Mouse (Mus musculus) kidney, embryonic 16.5 days (tissue): Measurements from ENCODE around the gene Nos2. TPM values are rescaled to one million over a fixed set of nuclear protein-coding genes. Genes with fewer than 3 reads are reported as not detected.
A peak's percentile ranks its signal among the peaks of the same experiment; 100 is the strongest.
"Not testable (repeated sequence)": the region's sequence is repeated elsewhere in the genome, so short reads cannot be mapped to it uniquely, and the experiment has no call there.

Source experiments
- ATAC-seq: fragments of 200-750 bp; cut with Nextera tagmentation; 2 replicates; pipeline ENCODE4 v1.8.0; 2017; ENCODE audit warnings: moderate TSS enrichment; ENCODE audit not compliant: low FRiP score, low TSS enrichment
- H3K27ac ChIP-seq: fragments of 300-500 bp; sonication (generic); 2 replicates; pipeline ENCODE4 v1.5.1; 2014; ENCODE audit warnings: low read length
- H3K27me3 ChIP-seq: fragments of 300-500 bp; sonication (generic); 2 replicates; pipeline ENCODE4 v1.6.1; 2014; ENCODE audit warnings: low read length, control low read depth, mixed read lengths; ENCODE audit not compliant: insufficient read depth
- H3K36me3 ChIP-seq: fragments of 300-500 bp; sonication (generic); 2 replicates; pipeline ENCODE4 v1.6.1; 2014; ENCODE audit warnings: low read length, control low read depth, mixed read lengths; ENCODE audit not compliant: insufficient read depth
- H3K4me1 ChIP-seq: fragments of 300-500 bp; sonication (generic); 2 replicates; pipeline ENCODE4 v1.6.1; 2014; ENCODE audit warnings: low read length, control low read depth, mixed read lengths; ENCODE audit not compliant: insufficient read depth
- H3K4me2 ChIP-seq: fragments of 300-500 bp; sonication (generic); replicated peaks from 2 replicates; pipeline ENCODE4 v1.6.1; 2014; ENCODE audit warnings: low read depth, low read length
- H3K4me3 ChIP-seq: fragments of 300-500 bp; sonication (generic); 2 replicates; pipeline ENCODE4 v1.5.1; 2014; ENCODE audit warnings: mild to moderate bottlenecking, low read length
- H3K9ac ChIP-seq: fragments of 300-500 bp; sonication (generic); replicated peaks from 2 replicates; pipeline ENCODE4 v1.6.1; 2014; ENCODE audit warnings: low read length
- H3K9me3 ChIP-seq: fragments of 300-500 bp; sonication (generic); 2 replicates; pipeline ENCODE4 v1.6.1; 2016; ENCODE audit warnings: low read length, control low read depth
- WGBS: fragments of 180-500 bp; shearing (Covaris S2); extraction: QIAGEN DNeasy Blood & Tissue Kit; methylation state at CpG from one replicate; pipeline ENCODE4 v1.1.7; 2014; 5-methylcytosine and 5-hydroxymethylcytosine counted together
- polyA plus RNA-seq: library from polyadenylated mRNA; unstranded; fragments of >200 nt; fragmentation: Nextera tagmentation; extraction: Ambion mirVana; gene quantifications from 2 replicates; pipeline ENCODE4 v1.2.1, GENCODE M21; 2015

Nos2 gene
- polyA plus RNA-seq, 1 experiment from 2014 or later: 2.1 TPM

GRCm38 (mm10) chr11:78983539-78983938 is 63.0 kb downstream of the Nos2 start:
- Histone ChIP-seq H3K27ac (no peak overlapping the region), H3K9ac (no peak overlapping the region; the same call in 1 of the 2 replicates), H3K4me3 (peak overlapping the region; percentile 16; the same call in 1 of the 2 replicates), H3K36me3 (no peaks in the 10 kb centered on the region), H3K27me3 (no peaks in the 10 kb centered on the region), H3K9me3 (no peaks in the 10 kb centered on the region), H3K4me1 (0 out of 2 replicates have a peak, but pooled peaks cover 5% of the 10 kb centered on the region), H3K4me2 (peak overlapping the region; percentile 48)
- no peak for ATAC-seq
- 87% methylated on average over 7 of the region's 7 CpGs for WGBS

- peak; percentile 94 for ATAC-seq
- Histone ChIP-seq H3K9ac (peak within 1 kb of the TSS; percentile 9; the same call in 1 of the 2 replicates), H3K27ac (no peak within 1 kb of the TSS; the same call in 1 of the 2 replicates), H3K4me3 (peak within 1 kb of the TSS; percentile 16), H3K36me3 (no peaks in the 10 kb centered on the region), H3K27me3 (no peaks in the 10 kb centered on the region), H3K9me3 (peaks cover 2% of the 10 kb centered on the region; the same call in 1 of the 2 replicates), H3K4me2 (peak within 1 kb of the TSS; percentile 48), H3K4me1 (0 out of 2 replicates have a peak, but pooled peaks cover 5% of the 10 kb centered on the region)
- 46% methylated on average over 10 of the region's 10 CpGs for WGBS
Observed at GRCm38 (mm10) chr11:78984483-78985177, 64.0 kb downstream of the Nos2 start, which contains the start of gene Lgals9. Lgals9 (minus strand) TSS chr11:78984946.

GRCm38 (mm10) chr11:78985505-78985904 is 64.9 kb downstream of the Nos2 start:
- H3K9ac ChIP-seq: no peak overlapping the region
- no peak for ATAC-seq
- H3K4me1 ChIP-seq: 0 out of 2 replicates have a peak, but pooled peaks cover 5% of the 10 kb centered on the region
- H3K9me3 ChIP-seq: peaks cover 7% of the 10 kb centered on the region; the same call in 1 of the 2 replicates
- H3K4me2 ChIP-seq: no peak overlapping the region
- no peaks in the 10 kb centered on the region for H3K27me3 ChIP-seq
- H3K27ac ChIP-seq: no peak overlapping the region
- H3K4me3 ChIP-seq: no peak overlapping the region
- no peaks in the 10 kb centered on the region for H3K36me3 ChIP-seq

- no peak overlapping the region for H3K4me2 ChIP-seq
- no peak overlapping the region for H3K27ac ChIP-seq
- ATAC-seq: no peak
- H3K4me1 ChIP-seq: 0 out of 2 replicates have a peak, but pooled peaks cover 5% of the 10 kb centered on the region
- peaks cover 7% of the 10 kb centered on the region; the same call in 1 of the 2 replicates for H3K9me3 ChIP-seq
- H3K36me3 ChIP-seq: no peaks in the 10 kb centered on the region
- no peak overlapping the region for H3K9ac ChIP-seq
- WGBS: 89% methylated on average over 10 of the region's 10 CpGs
- H3K27me3 ChIP-seq: no peaks in the 10 kb centered on the region
- H3K4me3 ChIP-seq: no peak overlapping the region
Observed at GRCm38 (mm10) chr11:78986311-78987002, 65.9 kb downstream of the Nos2 start.

- H3K4me1 ChIP-seq, H3K4me3 ChIP-seq, H3K4me2 ChIP-seq, H3K9ac ChIP-seq, H3K27me3 ChIP-seq, H3K27ac ChIP-seq, H3K36me3 ChIP-seq, ATAC-seq: not testable (repeated sequence)
- peaks cover 11% of the 10 kb centered on the region for H3K9me3 ChIP-seq
- WGBS: 94% methylated on average over 11 of the region's 11 CpGs
Observed at GRCm38 (mm10) chr11:78989206-78989605, 68.6 kb downstream of the Nos2 start.

GRCm38 (mm10) chr11:78990096-78990495 is 69.5 kb downstream of the Nos2 start:
- 0 out of 2 replicates have a peak, but pooled peaks cover 2% of the 10 kb centered on the region for H3K4me1 ChIP-seq
- no peaks in the 10 kb centered on the region for H3K36me3 ChIP-seq
- H3K4me2 ChIP-seq: no peak overlapping the region
- 94% methylated on average over 9 of the region's 9 CpGs for WGBS
- no peak overlapping the region for H3K27ac ChIP-seq
- no peak overlapping the region for H3K4me3 ChIP-seq
- peaks cover 11% of the 10 kb centered on the region for H3K9me3 ChIP-seq
- no peak overlapping the region for H3K9ac ChIP-seq
- no peak for ATAC-seq
- no peaks in the 10 kb centered on the region for H3K27me3 ChIP-seq

GRCm38 (mm10) chr11:78990875-78991543 is 70.4 kb downstream of the Nos2 start:
- not testable (repeated sequence) for ATAC-seq, H3K9ac ChIP-seq, H3K27me3 ChIP-seq, H3K4me2 ChIP-seq, H3K27ac ChIP-seq, H3K4me3 ChIP-seq, H3K4me1 ChIP-seq, H3K36me3 ChIP-seq
- H3K9me3 ChIP-seq: peaks cover 11% of the 10 kb centered on the region
- WGBS: 71% methylated on average over 5 of the region's 5 CpGs

GRCm38 (mm10) chr11:78999118-78999517 is 78.5 kb downstream of the Nos2 start:
- H3K27ac ChIP-seq: no peak overlapping the region
- no peak for ATAC-seq
- no peaks in the 10 kb centered on the region for H3K27me3 ChIP-seq
- no peak overlapping the region for H3K4me2 ChIP-seq
- peaks cover 20% of the 10 kb centered on the region for H3K4me1 ChIP-seq
- H3K36me3 ChIP-seq: no peaks in the 10 kb centered on the region
- H3K9me3 ChIP-seq: peaks cover 3% of the 10 kb centered on the region
- 61% methylated on average over 6 of the region's 6 CpGs for WGBS
- H3K9ac ChIP-seq: no peak overlapping the region
- no peak overlapping the region for H3K4me3 ChIP-seq

- no peak overlapping the region for H3K4me3 ChIP-seq
- H3K4me2 ChIP-seq: no peak overlapping the region
- ATAC-seq: no peak
- no peaks in the 10 kb centered on the region for H3K27me3 ChIP-seq
- peak overlapping the region; percentile 80 for H3K27ac ChIP-seq
- H3K9me3 ChIP-seq: peaks cover 3% of the 10 kb centered on the region; the same call in 1 of the 2 replicates
- no peaks in the 10 kb centered on the region for H3K36me3 ChIP-seq
- H3K4me1 ChIP-seq: peaks cover 23% of the 10 kb centered on the region
- no peak overlapping the region for H3K9ac ChIP-seq
- WGBS: 88% methylated on average over 4 of the region's 4 CpGs
Observed at GRCm38 (mm10) chr11:79001871-79002270, 81.3 kb downstream of the Nos2 start.
